Mouse (Mus musculus): ENCODE measurements at regions not wholly inside any gene's neighbourhood (a gene's known extent, or its start where the extent isn't known, plus 50 kb on each side); places are given as distances from the start of the nearest gene placed in this dataset.
"Not testable (repeated sequence)": the region's sequence is repeated elsewhere in the genome, so short reads cannot be mapped to it uniquely, and the experiment has no call there.

- no peak for DNase-seq (ENCODE audit: low spot score in 2 of 2)
Measured at GRCm38 (mm10) chr4:89621260-89621659, 58.0 kb upstream of the Dmrta1 start.

DNA sequence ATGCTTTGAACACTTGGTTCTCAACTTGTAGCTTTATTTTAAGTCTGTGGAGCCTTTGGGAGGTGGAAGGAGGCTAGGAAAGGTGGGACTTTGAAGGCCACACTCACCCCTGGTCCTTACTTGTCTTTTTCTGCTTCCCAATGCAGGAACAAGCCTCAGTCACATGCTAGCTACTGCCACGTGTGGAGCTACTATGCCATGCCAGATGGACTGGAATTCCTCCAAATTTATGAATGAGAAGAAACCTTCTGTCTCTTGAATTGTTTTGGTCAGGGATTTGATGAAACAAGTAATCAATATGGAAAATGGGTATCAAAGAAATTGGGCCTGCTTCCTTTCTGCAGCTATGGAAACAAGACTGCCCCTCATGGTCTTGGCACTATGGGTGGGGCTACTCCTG lies 74.5 kb upstream of the Dmrta1 start:
- DNase-seq (ENCODE audit: low spot score in 2 of 2): no peak

DNA sequence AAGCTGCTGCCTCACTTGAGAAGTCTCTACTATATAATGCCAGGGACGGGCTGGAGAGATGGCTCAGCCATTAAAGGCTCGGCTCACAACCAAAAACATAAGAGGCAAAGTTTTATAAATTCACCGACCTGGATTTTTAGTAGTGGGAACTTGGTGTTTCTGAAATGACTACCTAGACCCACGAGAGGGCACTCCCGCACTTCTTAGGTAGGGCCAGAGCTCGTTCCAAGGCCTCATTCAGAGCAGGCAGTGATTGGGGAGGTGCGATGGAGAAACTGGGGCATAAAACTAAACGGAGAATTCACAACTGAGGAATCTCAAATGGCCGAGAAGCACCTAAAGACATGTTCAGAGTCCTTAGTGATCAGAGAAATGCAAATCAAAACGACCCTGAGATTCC lies 103.7 kb upstream of the Dmrta1 start:
- no peak for DNase-seq (ENCODE audit: low spot score in 2 of 2)

GRCm38 (mm10) chr4:89554711-89555466 lies 124.3 kb upstream of the Dmrta1 start:
- DNase-seq (ENCODE audit: low spot score in 2 of 2): no peak

- DNase-seq (ENCODE audit: low spot score in 2 of 2): no peak
Measured at GRCm38 (mm10) chr4:89552556-89552955, 126.7 kb upstream of the Dmrta1 start.

DNA sequence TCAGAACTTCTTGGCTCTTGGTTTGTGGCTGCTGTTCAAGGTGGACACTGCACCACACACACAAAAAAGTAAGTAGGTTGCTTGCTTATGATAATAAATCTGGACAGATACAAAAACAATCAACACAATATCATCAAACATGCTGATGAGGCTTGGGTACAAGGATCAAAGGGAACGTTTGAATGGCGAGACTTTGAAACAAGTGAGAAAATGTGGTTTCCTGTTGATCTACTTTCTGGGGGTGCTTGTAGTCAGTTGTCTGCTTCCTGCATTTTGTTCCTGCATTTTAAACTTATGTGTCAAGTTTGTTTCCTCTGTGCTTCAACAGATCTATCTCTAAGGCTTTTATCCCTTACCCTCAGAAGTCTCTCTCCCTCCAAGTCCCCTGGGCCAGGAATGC lies 128.7 kb upstream of the Dmrta1 start:
- DNase-seq (ENCODE audit: low spot score in 2 of 2): no peak

DNA sequence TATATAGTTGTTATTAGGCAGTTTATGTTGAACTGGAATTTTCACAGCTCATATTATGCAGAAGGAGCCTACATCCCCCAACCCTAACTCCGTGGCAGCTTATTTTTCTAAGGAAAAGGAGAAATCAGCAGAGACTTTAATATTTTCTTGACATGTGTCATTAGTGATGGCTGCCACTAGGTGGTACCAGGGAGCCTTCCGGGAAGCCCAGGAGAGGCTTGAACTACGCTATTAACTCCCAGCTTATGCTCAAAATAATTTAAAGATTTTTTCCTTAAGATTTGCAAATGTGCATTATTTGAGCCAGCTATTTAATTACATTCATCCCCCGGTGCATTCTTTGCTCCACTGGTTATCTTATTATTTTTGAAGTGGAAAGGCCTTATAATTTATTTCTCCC lies 146.8 kb upstream of the Dmrta1 start:
- peak in 1 of 2 experiments; percentile 14 for DNase-seq (ENCODE audit: low spot score in 2 of 2)

- no peak for DNase-seq (ENCODE audit: low spot score in 2 of 2)
Measured at GRCm38 (mm10) chr4:89530050-89530911, 149.0 kb upstream of the Dmrta1 start.

GRCm38 (mm10) chr4:89527966-89528365 lies 151.3 kb upstream of the Dmrta1 start:
- DNase-seq (ENCODE audit: low spot score in 2 of 2): no peak

GRCm38 (mm10) chr4:89527326-89527725 lies 151.9 kb upstream of the Dmrta1 start:
- no peak for DNase-seq (ENCODE audit: low spot score in 2 of 2)

DNA sequence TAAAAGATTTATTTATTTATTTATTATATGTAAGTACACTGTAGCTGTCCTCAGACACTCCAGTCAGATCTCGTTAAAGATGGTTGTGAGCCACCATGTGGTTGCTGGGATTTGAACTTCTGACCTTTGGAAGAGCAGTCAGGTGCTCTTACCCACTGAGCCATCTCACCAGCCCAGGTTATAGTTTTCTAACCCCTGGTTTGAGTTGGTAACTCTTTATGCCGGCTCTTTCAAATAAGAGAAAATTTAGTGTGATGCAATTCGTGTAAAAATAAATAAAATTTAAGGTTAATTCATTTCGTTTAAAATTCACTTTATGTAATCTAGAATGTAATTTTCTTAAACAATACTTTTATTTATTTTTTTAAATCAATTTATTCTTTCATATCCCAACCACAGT lies 153.7 kb upstream of the Dmrta1 start:
- not testable (repeated sequence) for DNase-seq (ENCODE audit: low spot score in 2 of 2)

- DNase-seq (ENCODE audit: low spot score in 2 of 2): peak in 1 of 2 experiments; percentile 19
Measured at GRCm38 (mm10) chr4:89524260-89525200, 154.7 kb upstream of the Dmrta1 start.

DNA sequence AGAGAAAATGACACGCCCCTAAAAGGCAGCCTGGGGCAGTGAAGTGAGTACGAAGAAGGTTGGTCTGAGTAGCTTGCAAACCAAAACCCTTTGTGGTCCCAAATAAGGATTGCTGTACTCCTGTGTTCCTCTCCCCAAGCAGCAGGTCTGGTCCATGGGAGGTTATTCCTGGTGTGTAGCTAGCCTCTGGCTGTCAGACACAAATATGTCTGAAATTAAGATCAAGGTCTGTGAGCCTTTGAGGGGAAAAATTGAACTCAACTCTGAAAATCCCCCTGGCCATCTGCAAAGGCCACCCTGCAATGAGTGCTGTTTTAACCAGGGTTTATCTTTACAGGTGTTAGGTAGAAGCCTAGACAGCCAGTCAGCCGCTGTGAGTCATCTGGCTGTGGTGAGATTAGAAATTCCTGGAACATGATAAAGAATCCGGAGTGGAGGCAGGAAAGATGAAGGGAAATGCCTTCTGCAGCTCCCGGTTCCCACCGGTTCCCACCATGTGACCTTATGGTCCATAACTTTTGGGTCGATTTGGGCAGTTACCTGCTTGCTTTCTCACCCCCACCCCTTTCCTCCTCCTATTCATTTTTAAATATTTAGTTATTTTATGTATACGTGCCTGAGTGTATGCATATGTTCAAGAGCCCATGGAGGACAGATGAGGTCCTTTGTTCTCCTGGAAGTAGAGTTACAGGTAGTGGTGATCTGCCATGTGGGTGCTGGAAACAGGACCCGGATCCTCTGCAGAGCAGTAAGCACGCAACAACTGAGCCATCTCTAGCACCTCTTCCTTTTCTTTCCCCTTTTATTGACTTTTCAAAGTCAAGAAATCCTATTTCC lies 155.6 kb upstream of the Dmrta1 start:
- no peak for DNase-seq (ENCODE audit: low spot score in 2 of 2)

- DNase-seq (ENCODE audit: low spot score in 2 of 2): no peak
Measured at GRCm38 (mm10) chr4:89518027-89518426, 161.2 kb upstream of the Dmrta1 start.

DNA sequence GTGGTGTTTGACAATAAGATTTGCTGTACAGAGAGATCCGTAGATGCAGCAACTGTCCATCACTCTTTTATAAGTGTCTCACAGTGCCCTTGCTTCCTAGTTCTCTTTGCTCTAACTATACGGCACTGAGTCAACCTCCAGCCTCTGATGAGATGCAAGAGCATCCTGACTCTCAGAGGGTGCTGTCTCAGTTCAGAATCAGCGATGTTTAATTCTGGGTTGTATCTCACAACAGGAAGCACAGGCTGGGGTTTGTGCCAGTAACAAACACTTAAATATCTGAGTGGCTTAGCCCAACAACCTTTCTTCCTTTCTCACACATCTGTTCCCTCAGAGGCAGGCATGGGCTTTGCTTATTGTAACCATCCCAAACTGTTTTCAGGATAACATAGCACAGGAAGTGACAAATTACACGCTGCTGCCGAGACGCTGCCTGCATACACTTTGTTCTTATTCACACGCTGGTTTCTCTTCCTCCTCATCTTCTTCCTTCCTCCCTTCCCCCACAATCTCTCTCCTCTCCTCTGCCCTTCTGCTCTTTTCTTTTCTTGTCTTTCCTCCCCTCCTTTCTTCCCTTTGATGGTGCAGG lies 163.3 kb upstream of the Dmrta1 start:
- DNase-seq (ENCODE audit: low spot score in 2 of 2): no peak

DNA sequence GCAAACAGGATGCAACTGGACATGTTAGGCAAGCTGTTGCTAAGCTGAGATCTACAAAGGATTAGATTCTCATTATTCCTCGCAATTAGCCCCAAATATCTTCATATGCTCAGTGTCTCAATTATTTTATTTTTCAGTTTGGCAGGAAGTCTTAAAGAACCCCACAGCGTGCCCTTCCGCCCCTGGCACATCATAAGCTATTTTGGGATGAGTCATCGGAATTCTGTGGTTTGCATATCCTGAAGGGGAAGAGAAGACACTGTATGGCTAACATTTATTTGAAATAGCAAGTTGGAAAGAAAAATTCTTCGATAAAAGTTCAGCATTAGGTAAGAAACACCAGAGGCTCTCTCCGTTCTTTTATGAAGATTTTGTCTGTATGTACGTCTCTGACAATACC lies 164.3 kb upstream of the Dmrta1 start:
- DNase-seq (ENCODE audit: low spot score in 2 of 2): no peak

DNA sequence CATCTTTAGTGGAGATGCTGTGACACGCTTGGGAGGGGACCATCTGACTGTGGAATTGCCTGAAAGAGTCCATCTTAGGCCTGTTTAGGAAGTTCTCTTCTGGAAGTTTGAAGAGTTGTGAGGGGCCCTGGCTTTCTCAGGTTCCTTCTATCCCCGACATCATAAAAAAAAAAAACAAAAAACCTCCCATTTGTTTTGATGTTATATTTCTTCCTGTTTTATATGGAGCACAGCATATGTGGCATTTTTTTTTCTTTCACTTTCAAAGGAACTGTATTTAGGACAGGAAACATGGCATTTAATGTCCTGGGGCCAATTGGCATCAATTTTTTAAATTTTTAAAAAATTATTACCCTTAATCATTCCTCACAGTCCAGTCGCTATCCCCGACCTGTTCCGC lies 168.6 kb upstream of the Dmrta1 start:
- no peak for DNase-seq (ENCODE audit: low spot score in 2 of 2)

- DNase-seq (ENCODE audit: low spot score in 2 of 2): no peak
Measured at GRCm38 (mm10) chr4:89509655-89510391, 169.4 kb upstream of the Dmrta1 start.

- no peak for DNase-seq (ENCODE audit: low spot score in 2 of 2)
Measured at GRCm38 (mm10) chr4:89508103-89508763, 171.0 kb upstream of the Dmrta1 start.

Data from spleen, postnatal 14 days (tissue).